Comparison of ENCODE assay signal across 28 mouse cellular contexts in genomic region chr12:7910509-7910908, GRCm38 (mm10).
DNase-seq lines count a peak whose midpoint lies in the region; ATAC-seq and TF ChIP-seq lines count a peak whose summit lies in the region.
"Had no signal": no experiment of that assay in that cellular context is flagged by ENCODE, and none has a peak within 500 bp of the region (broad histone marks: within the 10 kb centered on the region; RNA-seq: fewer than 3 reads in every experiment).

No protein-coding gene starts in this region.

- H3K9ac ChIP-seq in kidney, embryonic 15.5 days: no peak overlapping the region
- H3K9ac ChIP-seq in intestine, embryonic 15.5 days: no peak overlapping the region
- H3K9ac ChIP-seq in hindbrain, postnatal 0 days (replicated peaks; ENCODE audit: low read length): no peak overlapping the region
- H3K9ac ChIP-seq: forebrain, embryonic 12.5 days; heart, embryonic 12.5 days; hindbrain, embryonic 14.5 days; midbrain, embryonic 13.5 days; neural tube, embryonic 13.5 days had no signal

- H3K4me3 ChIP-seq in kidney, adult 2 months (ENCODE audit: insufficient read depth, low read depth, low read length): no peak overlapping the region
- no peak overlapping the region for H3K4me3 ChIP-seq in kidney, embryonic 15.5 days (replicated peaks)
- no peak overlapping the region for H3K4me3 ChIP-seq in intestine, embryonic 15.5 days (replicated peaks)
- H3K4me3 ChIP-seq in hindbrain, postnatal 0 days (ENCODE audit: low read length): no peak overlapping the region
- H3K4me3 ChIP-seq: erythroblast, embryonic 14.5 days; forebrain, embryonic 12.5 days; gastrocnemius, adult 2 months; heart, adult 2 months; heart, embryonic 12.5 days; left cerebral cortex, adult 2 months; midbrain, embryonic 13.5 days; neural tube, embryonic 13.5 days had no signal

- H3K36me3 ChIP-seq in kidney, adult 2 months (ENCODE audit: control insufficient read depth, insufficient read depth, low read length): no peaks in the 10 kb centered on the region
- no peaks in the 10 kb centered on the region for H3K36me3 ChIP-seq in kidney, embryonic 15.5 days
- H3K36me3 ChIP-seq in intestine, embryonic 15.5 days: no peaks in the 10 kb centered on the region
- H3K36me3 ChIP-seq in hindbrain, postnatal 0 days (ENCODE audit: insufficient read depth, low read length): no peaks in the 10 kb centered on the region
- H3K36me3 ChIP-seq: forebrain, embryonic 12.5 days; heart, embryonic 12.5 days; midbrain, embryonic 13.5 days; neural tube, embryonic 13.5 days had no signal

- 16% methylated on average over 2 of the region's 2 CpGs for WGBS in kidney, adult 2 months
- 62% methylated on average over 2 of the region's 2 CpGs for WGBS in kidney, embryonic 15.5 days
- WGBS in intestine, embryonic 15.5 days: 45% methylated on average over 2 of the region's 2 CpGs
- 44% methylated on average over 2 of the region's 2 CpGs for WGBS in hindbrain, postnatal 0 days

- no peak for ATAC-seq in kidney, embryonic 15.5 days (replicated peaks; ENCODE audit: low FRiP score)
- ATAC-seq in intestine, embryonic 15.5 days: peak; percentile 73; the same call in 1 of the 2 replicates
- no peak for ATAC-seq in hindbrain, postnatal 0 days
- ATAC-seq in activated CD4-positive, CD25-positive, alpha-beta regulatory T cell, adult 4 months: no peak
- ATAC-seq: inflammation-experienced regulatory T-cells, adult 6 months; lung, postnatal 0 days; midbrain, embryonic 13.5 days had no signal

- peaks cover 13% of the 10 kb centered on the region; the same call in 1 of the 2 replicates for H3K4me1 ChIP-seq in kidney, adult 2 months (ENCODE audit: control insufficient read depth, insufficient read depth, low read length)
- H3K4me1 ChIP-seq in kidney, embryonic 15.5 days: no peaks in the 10 kb centered on the region
- H3K4me1 ChIP-seq in intestine, embryonic 15.5 days (replicated peaks): no peaks in the 10 kb centered on the region; the same call in 1 of the 2 replicates
- H3K4me1 ChIP-seq in hindbrain, postnatal 0 days (ENCODE audit: insufficient read depth, low read length): no peaks in the 10 kb centered on the region
- H3K4me1 ChIP-seq: forebrain, embryonic 12.5 days; heart, embryonic 12.5 days; midbrain, embryonic 13.5 days; neural tube, embryonic 13.5 days had no signal

- no peak for TF ChIP-seq POLR2A in kidney, adult 2 months (IDR thresholded peaks at IDR 0.05; ENCODE audit: low read depth, low read length)
- no peak for TF ChIP-seq POLR2A in brain, embryonic 14.5 days (IDR thresholded peaks at IDR 0.05; ENCODE audit: borderline replicate concordance, extremely low read depth, insufficient read depth, insufficient read length, poor library complexity, severe bottlenecking)

- TF ChIP-seq CTCF in kidney, adult 2 months (conservative IDR thresholded peaks at IDR 0.05; ENCODE audit: insufficient read depth, insufficient read length, low read depth, low read length): no peak
- TF ChIP-seq CTCF in brain, embryonic 14.5 days (IDR thresholded peaks at IDR 0.05; ENCODE audit: borderline replicate concordance, extremely low read depth, insufficient read depth, insufficient read length): no peak
- no peak for TF ChIP-seq CTCF in hindbrain, postnatal 0 days (IDR thresholded peaks at IDR 0.05; ENCODE audit: low read depth)

- H3K27ac ChIP-seq in kidney, adult 2 months (ENCODE audit: insufficient read depth, low read depth, low read length): peak overlapping the region; percentile 80; the same call in 1 of the 2 replicates
- H3K27ac ChIP-seq in kidney, embryonic 15.5 days: no peak overlapping the region
- H3K27ac ChIP-seq in intestine, embryonic 15.5 days: no peak overlapping the region
- no peak overlapping the region for H3K27ac ChIP-seq in hindbrain, postnatal 0 days
- H3K27ac ChIP-seq: forebrain, embryonic 12.5 days; gastrocnemius, adult 2 months; heart, adult 2 months; hindbrain, embryonic 14.5 days; left cerebral cortex, adult 2 months; macrophage; midbrain, embryonic 13.5 days; neural tube, embryonic 13.5 days had no signal

- H3K27me3 ChIP-seq in kidney, adult 2 months (replicated peaks; ENCODE audit: control insufficient read depth, insufficient read depth, low read length): no peaks in the 10 kb centered on the region
- peaks cover 15% of the 10 kb centered on the region; the same call in 1 of the 2 replicates for H3K27me3 ChIP-seq in kidney, embryonic 15.5 days
- H3K27me3 ChIP-seq in intestine, embryonic 15.5 days (replicated peaks): no peaks in the 10 kb centered on the region
- no peaks in the 10 kb centered on the region for H3K27me3 ChIP-seq in hindbrain, postnatal 0 days (ENCODE audit: insufficient read depth, low read length)
- H3K27me3 ChIP-seq: forebrain, embryonic 12.5 days; heart, embryonic 12.5 days; midbrain, embryonic 13.5 days; neural tube, embryonic 13.5 days had no signal

- no peaks in the 10 kb centered on the region for H3K9me3 ChIP-seq in kidney, embryonic 15.5 days (replicated peaks)
- no peaks in the 10 kb centered on the region for H3K9me3 ChIP-seq in intestine, embryonic 15.5 days
- H3K9me3 ChIP-seq in hindbrain, postnatal 0 days (ENCODE audit: low read length): no peaks in the 10 kb centered on the region
- H3K9me3 ChIP-seq: forebrain, embryonic 12.5 days; heart, embryonic 12.5 days; midbrain, embryonic 13.5 days; neural tube, embryonic 13.5 days had no signal

- DNase-seq in kidney, adult 2 months: peak; percentile 78
- peak; percentile 18 for DNase-seq in brain, embryonic 14.5 days (ENCODE audit: low read depth)
- peak; percentile 38 for DNase-seq in kidney, postnatal 14 days
- no peak for DNase-seq in frontal cortex, adult 2 months (ENCODE audit: extremely low spot score in 1 of 2, low spot score in 1 of 2)
- no peak for DNase-seq in hindbrain, postnatal 0 days (ENCODE audit: low spot score)
- DNase-seq: adrenal gland, adult 2 months; adrenal gland, postnatal 36 days; B cell, adult 2 months; cerebellum, adult 2 months; cerebellum, postnatal 14 days; gastrocnemius, adult 2 months; heart, adult 2 months; left cerebral cortex, postnatal 4 days; lung, adult 18-20 months; right cerebral cortex, postnatal 4 days had no signal

- no peak overlapping the region for H3K4me2 ChIP-seq in kidney, embryonic 15.5 days
- H3K4me2 ChIP-seq in intestine, embryonic 15.5 days (replicated peaks): no peak overlapping the region
- no peak overlapping the region for H3K4me2 ChIP-seq in hindbrain, postnatal 0 days (ENCODE audit: low read depth, low read length)
- H3K4me2 ChIP-seq: forebrain, embryonic 12.5 days; heart, embryonic 12.5 days; hindbrain, embryonic 14.5 days; midbrain, embryonic 13.5 days; neural tube, embryonic 13.5 days had no signal

Comparison
In these comparisons a context has a peak if more than half of its experiments do, and no peak if none do; other contexts are left out.
1. DNase-seq: peak in kidney, adult 2 months (single experiment), brain, embryonic 14.5 days (single experiment) and kidney, postnatal 14 days (single experiment); none in frontal cortex, adult 2 months (0 of 2) and hindbrain, postnatal 0 days (single experiment).